Mouse (Mus musculus): ENCODE results near the gene Sbk3. TPM values are rescaled to one million over a fixed set of nuclear protein-coding genes. Genes with fewer than 3 reads are reported as not detected.
A peak's percentile ranks its signal among the peaks of the same experiment; 100 is the strongest.

Gene Sbk3
- polyA plus RNA-seq, 1 experiment from 2014 or later = 0.33 TPM

- H3K4me3 ChIP-seq = no peak overlapping the region
- no peaks in the 10 kb centered on the region for H3K27me3 ChIP-seq
- no peak overlapping the region for H3K4me2 ChIP-seq
- ATAC-seq (replicated peaks; ENCODE audit: insufficient number of reproducible peaks, insufficient read depth, low FRiP score, low read depth) = no peak
- H3K27ac ChIP-seq = no peak overlapping the region
- peaks cover 36% of the 10 kb centered on the region for H3K36me3 ChIP-seq
- no peaks in the 10 kb centered on the region for H3K9me3 ChIP-seq (replicated peaks)
- no peak overlapping the region for H3K9ac ChIP-seq
- peaks cover 54% of the 10 kb centered on the region for H3K4me1 ChIP-seq (replicated peaks)
- 88% methylated on average over 21 of the region's 21 CpGs for WGBS
These were observed 51.0 kb downstream of the Sbk3 start for GRCm38 (mm10) chr7:4919971-4920370.

DNA sequence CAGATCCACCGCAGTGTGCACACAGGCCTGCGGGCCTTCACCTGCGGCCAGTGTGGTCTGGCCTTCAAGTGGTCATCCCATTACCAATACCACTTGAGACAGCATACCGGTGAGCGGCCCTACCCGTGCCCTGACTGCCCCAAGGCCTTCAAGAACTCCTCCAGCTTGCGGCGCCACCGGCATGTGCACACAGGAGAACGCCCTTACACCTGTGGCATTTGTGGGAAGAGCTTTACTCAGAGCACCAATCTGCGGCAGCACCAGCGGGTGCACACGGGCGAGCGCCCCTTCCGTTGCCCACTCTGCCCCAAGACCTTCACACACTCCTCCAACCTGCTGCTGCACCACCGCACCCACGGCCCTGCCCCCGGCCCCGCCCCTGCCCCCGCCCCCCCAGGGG lies 51.9 kb downstream of the Sbk3 start:
- Histone ChIP-seq H3K36me3 (peaks cover 36% of the 10 kb centered on the region), H3K9me3 (replicated peaks) (no peaks in the 10 kb centered on the region), H3K27me3 (no peaks in the 10 kb centered on the region), H3K27ac (no peak overlapping the region), H3K4me2 (no peak overlapping the region), H3K9ac (no peak overlapping the region), H3K4me1 (replicated peaks) (peaks cover 52% of the 10 kb centered on the region), H3K4me3 (no peak overlapping the region)
- ATAC-seq (replicated peaks; ENCODE audit: insufficient number of reproducible peaks, insufficient read depth, low FRiP score, low read depth) = no peak
- 86% methylated on average over 21 of the region's 21 CpGs for WGBS

GRCm38 (mm10) chr7:4918681-4919080 lies 52.3 kb downstream of the Sbk3 start:
- no peak overlapping the region for H3K9ac ChIP-seq
- peaks cover 48% of the 10 kb centered on the region for H3K4me1 ChIP-seq (replicated peaks)
- WGBS = 90% methylated on average over 15 of the region's 15 CpGs
- H3K27ac ChIP-seq = no peak overlapping the region
- H3K27me3 ChIP-seq = no peaks in the 10 kb centered on the region
- peaks cover 36% of the 10 kb centered on the region for H3K36me3 ChIP-seq
- no peak for ATAC-seq (replicated peaks; ENCODE audit: insufficient number of reproducible peaks, insufficient read depth, low FRiP score, low read depth)
- H3K9me3 ChIP-seq (replicated peaks) = no peaks in the 10 kb centered on the region
- no peak overlapping the region for H3K4me3 ChIP-seq
- H3K4me2 ChIP-seq = no peak overlapping the region

DNA sequence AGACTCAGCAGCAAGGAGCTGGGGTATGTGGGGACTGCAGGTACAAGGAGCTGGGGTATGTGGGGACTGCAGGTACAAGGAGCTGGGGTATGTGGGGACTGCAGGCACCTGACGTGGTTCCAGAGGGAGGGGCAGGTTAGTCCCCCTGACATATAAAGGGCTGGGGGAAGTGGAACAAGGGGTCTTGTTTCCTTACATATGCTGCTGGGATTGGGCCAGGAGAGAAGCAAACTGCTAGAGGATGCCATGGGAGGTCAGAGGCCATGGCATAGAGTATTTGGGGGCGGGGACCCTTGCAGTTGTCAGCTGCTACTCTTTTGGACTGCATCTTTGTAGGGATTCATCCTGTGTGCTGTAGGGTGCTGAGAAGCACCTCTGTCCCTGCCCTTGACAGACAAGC lies 53.5 kb downstream of the Sbk3 start:
- no peaks in the 10 kb centered on the region for H3K27me3 ChIP-seq
- ATAC-seq (replicated peaks; ENCODE audit: insufficient number of reproducible peaks, insufficient read depth, low FRiP score, low read depth) = no peak
- no peak overlapping the region for H3K4me2 ChIP-seq
- H3K9me3 ChIP-seq (replicated peaks) = no peaks in the 10 kb centered on the region
- no peak overlapping the region for H3K4me3 ChIP-seq
- peaks cover 36% of the 10 kb centered on the region for H3K4me1 ChIP-seq (replicated peaks)
- WGBS = 84% methylated on average over 2 of the region's 2 CpGs
- no peak overlapping the region for H3K9ac ChIP-seq
- H3K36me3 ChIP-seq = peaks cover 36% of the 10 kb centered on the region
- no peak overlapping the region for H3K27ac ChIP-seq

DNA sequence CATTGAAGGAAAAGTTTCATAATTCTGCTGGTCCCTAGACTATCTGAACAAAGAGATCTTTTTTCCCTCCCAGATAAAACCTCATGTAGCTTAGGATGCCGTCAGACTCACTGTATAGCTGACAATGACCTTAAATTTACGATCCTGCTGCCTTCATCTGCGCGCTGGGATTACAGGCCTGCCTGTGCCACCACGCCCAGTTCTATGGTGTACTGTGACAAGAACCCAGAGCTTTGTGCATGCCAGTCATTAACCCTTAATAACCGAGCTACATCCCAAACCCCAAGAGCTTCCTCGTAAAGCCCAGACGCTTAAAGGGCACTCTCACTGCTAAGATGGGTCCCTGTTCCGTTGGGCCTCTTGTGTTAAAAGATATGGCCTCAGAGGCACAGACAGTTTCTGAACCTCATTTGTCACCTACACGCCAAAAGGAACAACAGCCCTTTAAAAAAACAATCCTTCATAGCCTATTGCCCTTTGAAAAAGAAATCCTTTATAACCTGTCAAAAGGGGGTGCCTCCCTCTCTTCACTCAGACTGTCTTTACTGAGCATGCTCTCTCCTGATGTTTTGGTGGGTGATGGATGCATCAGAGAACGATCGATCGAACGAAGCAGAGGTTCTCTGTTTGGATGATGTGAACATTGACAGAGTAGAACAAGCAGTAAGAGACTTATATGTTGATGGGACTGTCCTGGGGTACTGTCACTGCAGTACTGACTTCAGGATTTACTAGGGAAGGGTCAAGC lies 55.1 kb downstream of the Sbk3 start:
- Histone ChIP-seq H3K4me3 (peak overlapping the region; percentile 77), H3K27me3 (no peaks in the 10 kb centered on the region), H3K9ac (peak overlapping the region; percentile 86), H3K4me2 (peak overlapping the region; percentile 74), H3K9me3 (replicated peaks) (no peaks in the 10 kb centered on the region), H3K36me3 (peaks cover 35% of the 10 kb centered on the region), H3K27ac (peak overlapping the region; percentile 96), H3K4me1 (replicated peaks) (peaks cover 20% of the 10 kb centered on the region)
- no peak; the same call in 1 of the 2 replicates for ATAC-seq (replicated peaks; ENCODE audit: insufficient number of reproducible peaks, insufficient read depth, low FRiP score, low read depth)
- 19% methylated on average over 14 of the region's 14 CpGs for WGBS

Other genes starting within 250 kb of the Sbk3 start
- gene Tmem150b, start 245.9 kb downstream of the Sbk3 start, polyA plus RNA-seq (2015; fragmentation: Nextera tagmentation; extraction: Ambion mirVana) = 0.11 TPM in 1 of 2 replicates, not detected in the other
- gene Kmt5c, start 231.1 kb downstream of the Sbk3 start, polyA plus RNA-seq (2015; fragmentation: Nextera tagmentation; extraction: Ambion mirVana) = 47.8 and 59.4 TPM in 2 replicates
- 34.9 and 35.6 TPM in 2 replicates for gene Cox6b2, start 218.1 kb downstream of the Sbk3 start, polyA plus RNA-seq (2015; fragmentation: Nextera tagmentation; extraction: Ambion mirVana)
- not detected in 2 replicates for gene Fam71e2, start 199.9 kb downstream of the Sbk3 start, polyA plus RNA-seq (2015; fragmentation: Nextera tagmentation; extraction: Ambion mirVana)
- gene Il11, start 188.3 kb downstream of the Sbk3 start, polyA plus RNA-seq (2015; fragmentation: Nextera tagmentation; extraction: Ambion mirVana) = 0.06 TPM in 1 of 2 replicates, not detected in the other
- 0.25 TPM in 1 of 2 replicates, not detected in the other for gene Tmem190, start 188.2 kb downstream of the Sbk3 start, polyA plus RNA-seq (2015; fragmentation: Nextera tagmentation; extraction: Ambion mirVana)
- gene Tmem238, start 181.5 kb downstream of the Sbk3 start, polyA plus RNA-seq (2015; fragmentation: Nextera tagmentation; extraction: Ambion mirVana) = 4.2 and 5.0 TPM in 2 replicates
- 197 and 209 TPM in 2 replicates for gene Rpl28, start 178.3 kb downstream of the Sbk3 start, polyA plus RNA-seq (2015; fragmentation: Nextera tagmentation; extraction: Ambion mirVana)
- 283 and 347 TPM in 2 replicates for gene Ube2s, start 158.6 kb downstream of the Sbk3 start, polyA plus RNA-seq (2015; fragmentation: Nextera tagmentation; extraction: Ambion mirVana)
- gene Shisa7, start 126.5 kb downstream of the Sbk3 start, polyA plus RNA-seq (2015; fragmentation: Nextera tagmentation; extraction: Ambion mirVana) = 0.05 and 0.14 TPM in 2 replicates
- 3.0 and 4.8 TPM in 2 replicates for gene Isoc2b, start 100.9 kb downstream of the Sbk3 start, polyA plus RNA-seq (2015; fragmentation: Nextera tagmentation; extraction: Ambion mirVana)
- gene Isoc2a, start 94.0 kb downstream of the Sbk3 start, polyA plus RNA-seq (2015; fragmentation: Nextera tagmentation; extraction: Ambion mirVana) = 1.3 and 1.6 TPM in 2 replicates
- gene Gm36210, start 64.7 kb downstream of the Sbk3 start, polyA plus RNA-seq (2015; fragmentation: Nextera tagmentation; extraction: Ambion mirVana) = not detected in 2 replicates
- gene Zfp628, start 56.0 kb downstream of the Sbk3 start, polyA plus RNA-seq (2015; fragmentation: Nextera tagmentation; extraction: Ambion mirVana) = 2.1 and 3.0 TPM in 2 replicates
- gene Nat14, start 49.1 kb downstream of the Sbk3 start, polyA plus RNA-seq (2015; fragmentation: Nextera tagmentation; extraction: Ambion mirVana) = 4.2 and 5.3 TPM in 2 replicates
- gene Ssc5d, start 45.4 kb downstream of the Sbk3 start, polyA plus RNA-seq (2015; fragmentation: Nextera tagmentation; extraction: Ambion mirVana) = 2.6 and 3.3 TPM in 2 replicates
- 4.8 and 5.3 TPM in 2 replicates for gene Sbk2, start 6.8 kb downstream of the Sbk3 start, polyA plus RNA-seq (2015; fragmentation: Nextera tagmentation; extraction: Ambion mirVana)
- 22.5 and 26.7 TPM in 2 replicates for gene Zfp579, start 25.0 kb upstream of the Sbk3 start, polyA plus RNA-seq (2015; fragmentation: Nextera tagmentation; extraction: Ambion mirVana)
- 11.3 and 12.1 TPM in 2 replicates for gene Zfp524, start 43.2 kb upstream of the Sbk3 start, polyA plus RNA-seq (2015; fragmentation: Nextera tagmentation; extraction: Ambion mirVana)
- gene Fiz1, start 43.5 kb upstream of the Sbk3 start, polyA plus RNA-seq (2015; fragmentation: Nextera tagmentation; extraction: Ambion mirVana) = 26.2 and 31.4 TPM in 2 replicates
- gene Gm44973, start 44.3 kb upstream of the Sbk3 start, polyA plus RNA-seq (2015; fragmentation: Nextera tagmentation; extraction: Ambion mirVana) = 0.78 TPM in 1 of 2 replicates, not detected in the other
- gene Zfp865, start 49.2 kb upstream of the Sbk3 start, polyA plus RNA-seq (2015; fragmentation: Nextera tagmentation; extraction: Ambion mirVana) = 3.3 and 5.5 TPM in 2 replicates
- 1.7 and 3.7 TPM in 2 replicates for gene Ccdc106, start 49.4 kb upstream of the Sbk3 start, polyA plus RNA-seq (2015; fragmentation: Nextera tagmentation; extraction: Ambion mirVana)
- not detected in 2 replicates for gene 4632433K11Rik, start 63.0 kb upstream of the Sbk3 start, polyA plus RNA-seq (2015; fragmentation: Nextera tagmentation; extraction: Ambion mirVana)
- 5.4 and 6.5 TPM in 2 replicates for gene Zfp784, start 67.3 kb upstream of the Sbk3 start, polyA plus RNA-seq (2015; fragmentation: Nextera tagmentation; extraction: Ambion mirVana)
- gene Zfp580, start 80.4 kb upstream of the Sbk3 start, polyA plus RNA-seq (2015; fragmentation: Nextera tagmentation; extraction: Ambion mirVana) = 14.7 and 17.2 TPM in 2 replicates
- gene U2af2, start 91.0 kb upstream of the Sbk3 start, polyA plus RNA-seq (2015; fragmentation: Nextera tagmentation; extraction: Ambion mirVana) = 63.0 and 78.8 TPM in 2 replicates
- 43.1 and 57.0 TPM in 2 replicates for gene Epn1, start 109.1 kb upstream of the Sbk3 start, polyA plus RNA-seq (2015; fragmentation: Nextera tagmentation; extraction: Ambion mirVana)
- not detected in 2 replicates for gene Rfpl4, start 145.8 kb upstream of the Sbk3 start, polyA plus RNA-seq (2015; fragmentation: Nextera tagmentation; extraction: Ambion mirVana)
- 1.3 and 1.7 TPM in 2 replicates for gene Rasl2-9, start 154.8 kb upstream of the Sbk3 start, polyA plus RNA-seq (2015; fragmentation: Nextera tagmentation; extraction: Ambion mirVana)
- not detected in 2 replicates for gene Vmn1r55, start 178.5 kb upstream of the Sbk3 start, polyA plus RNA-seq (2015; fragmentation: Nextera tagmentation; extraction: Ambion mirVana)
- gene Vmn1r56, start 225.6 kb upstream of the Sbk3 start, polyA plus RNA-seq (2015; fragmentation: Nextera tagmentation; extraction: Ambion mirVana) = not detected in 2 replicates
- not detected in 2 replicates for gene Vmn1r57, start 247.3 kb upstream of the Sbk3 start, polyA plus RNA-seq (2015; fragmentation: Nextera tagmentation; extraction: Ambion mirVana)